Mouse (Mus musculus): ENCODE results near the gene Pate2. TPM values are rescaled to one million over a fixed set of nuclear protein-coding genes. Genes with fewer than 3 reads are reported as not detected.
"Not testable (repeated sequence)": the region's sequence is repeated elsewhere in the genome, so short reads cannot be mapped to it uniquely, and the experiment has no call there.

The Pate2 gene
- polyA plus RNA-seq, 1 experiment from 2014 or later = 2.2 TPM

DNA sequence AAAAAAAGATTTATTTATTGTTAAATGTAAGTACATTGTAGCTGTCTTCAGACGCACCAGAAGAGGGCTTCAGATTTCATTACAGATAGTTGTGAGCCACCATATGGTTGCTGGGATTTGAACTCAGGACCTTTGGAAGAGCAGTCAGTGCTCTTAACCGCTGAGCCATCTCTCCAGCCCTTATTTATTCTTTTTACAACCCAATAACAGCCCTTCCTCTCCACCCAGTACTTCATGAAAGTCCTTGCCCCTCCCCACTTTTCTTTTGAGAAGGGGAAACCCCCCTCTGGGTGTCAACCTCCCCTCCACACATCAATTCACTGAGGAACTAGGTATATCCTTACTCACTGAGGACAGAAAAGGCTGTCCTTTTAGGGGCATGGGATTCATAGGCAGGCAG lies 46.7 kb downstream of the Pate2 start:
- not testable (repeated sequence) for H3K4me2 ChIP-seq; H3K9me3 ChIP-seq; H3K4me3 ChIP-seq; H3K9ac ChIP-seq; H3K27ac ChIP-seq; H3K4me1 ChIP-seq (replicated peaks); H3K27me3 ChIP-seq; H3K36me3 ChIP-seq; ATAC-seq (ENCODE audit: low FRiP score)
- WGBS = 77% methylated on average over 2 of the region's 2 CpGs

DNA sequence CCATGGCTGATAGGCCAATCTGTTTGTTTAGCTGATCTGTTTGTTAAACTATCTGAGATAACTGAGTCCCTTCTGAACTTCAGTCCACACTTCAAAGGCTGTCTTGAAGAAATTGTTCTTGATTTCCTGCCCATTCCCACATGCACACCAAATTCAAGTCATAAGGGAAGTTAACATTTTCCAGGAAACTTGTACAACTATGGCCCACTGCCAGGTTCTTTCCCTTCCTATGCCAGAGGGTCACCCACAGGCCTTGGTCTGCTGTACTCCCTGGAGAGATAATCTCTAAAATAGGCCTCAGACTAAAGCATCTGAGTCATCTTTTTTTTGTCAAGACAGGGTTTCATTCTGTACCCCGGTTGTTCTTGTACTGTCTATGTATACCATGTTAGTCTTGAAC lies 62.9 kb downstream of the Pate2 start:
- Histone ChIP-seq H3K27me3 (no peaks in the 10 kb centered on the region), H3K27ac (no peak overlapping the region), H3K4me1 (replicated peaks) (no peaks in the 10 kb centered on the region), H3K36me3 (no peaks in the 10 kb centered on the region), H3K9me3 (no peaks in the 10 kb centered on the region), H3K9ac (no peak overlapping the region), H3K4me3 (no peak overlapping the region), H3K4me2 (no peak overlapping the region)
- ATAC-seq (ENCODE audit: low FRiP score) = no peak
- WGBS = 94% methylated on average over 1 of the region's 1 CpGs

DNA sequence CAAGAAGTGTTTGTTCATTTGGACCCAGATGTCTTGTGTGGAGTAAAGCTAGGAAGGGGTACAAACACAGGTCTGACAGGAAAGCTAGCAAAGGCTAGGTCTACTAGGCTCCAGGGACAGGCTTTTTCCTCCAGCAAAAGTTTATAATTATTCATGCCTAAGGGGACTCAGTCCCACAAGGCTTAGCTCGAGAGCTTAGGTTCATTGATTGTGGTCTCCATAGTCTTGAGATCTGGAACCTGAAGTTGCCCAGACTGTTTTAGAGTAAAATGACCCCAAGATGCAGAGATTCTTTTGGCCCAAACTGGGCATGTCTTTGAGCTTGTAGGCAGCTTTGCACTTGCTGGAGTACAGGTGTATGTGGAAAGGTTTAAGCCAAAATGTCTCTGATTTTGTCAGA lies 78.0 kb downstream of the Pate2 start, which contains the start of gene Pate3:
TSS of gene Pate3 (minus strand) at position 101 of the 400 bp plus-strand sequence.
- ATAC-seq (ENCODE audit: low FRiP score) = no peak
- H3K36me3 ChIP-seq = no peaks in the 10 kb centered on the region
- no peaks in the 10 kb centered on the region for H3K4me1 ChIP-seq (replicated peaks)
- no peak within 1 kb of the TSS for H3K9ac ChIP-seq
- no peaks in the 10 kb centered on the region for H3K27me3 ChIP-seq
- H3K9me3 ChIP-seq = 0 out of 2 replicates have a peak, but pooled peaks cover 8% of the 10 kb centered on the region
- H3K4me2 ChIP-seq = no peak within 1 kb of the TSS
- H3K27ac ChIP-seq = no peak within 1 kb of the TSS
- no peak within 1 kb of the TSS for H3K4me3 ChIP-seq
- 90% methylated on average over 1 of the region's 1 CpGs for WGBS

DNA sequence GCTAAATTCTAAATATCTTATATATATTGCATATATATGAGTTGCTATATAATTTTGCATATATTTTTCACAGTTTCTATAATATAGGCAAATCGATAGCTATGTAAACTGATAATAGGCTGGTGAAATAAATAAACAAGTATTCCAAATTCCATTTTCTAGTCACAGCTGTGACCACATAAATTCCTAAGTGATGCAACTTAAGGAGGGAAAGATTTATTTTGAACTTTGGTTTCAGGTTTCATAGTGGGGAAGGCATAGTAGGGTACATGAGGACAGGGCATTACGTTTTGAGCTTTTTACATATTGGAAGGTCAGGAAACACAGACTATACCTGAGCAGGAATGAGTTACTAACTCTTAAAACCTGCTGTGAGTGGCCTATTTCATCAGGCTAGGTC lies 103.5 kb downstream of the Pate2 start:
- Histone ChIP-seq H3K4me2 (no peak overlapping the region), H3K27ac (no peak overlapping the region), H3K4me3 (no peak overlapping the region), H3K27me3 (no peaks in the 10 kb centered on the region), H3K9ac (no peak overlapping the region), H3K4me1 (replicated peaks) (no peaks in the 10 kb centered on the region), H3K9me3 (0 out of 2 replicates have a peak, but pooled peaks cover 6% of the 10 kb centered on the region), H3K36me3 (no peaks in the 10 kb centered on the region)
- ATAC-seq (ENCODE audit: low FRiP score) = no peak
- WGBS = 78% methylated on average over 2 of the region's 2 CpGs

DNA sequence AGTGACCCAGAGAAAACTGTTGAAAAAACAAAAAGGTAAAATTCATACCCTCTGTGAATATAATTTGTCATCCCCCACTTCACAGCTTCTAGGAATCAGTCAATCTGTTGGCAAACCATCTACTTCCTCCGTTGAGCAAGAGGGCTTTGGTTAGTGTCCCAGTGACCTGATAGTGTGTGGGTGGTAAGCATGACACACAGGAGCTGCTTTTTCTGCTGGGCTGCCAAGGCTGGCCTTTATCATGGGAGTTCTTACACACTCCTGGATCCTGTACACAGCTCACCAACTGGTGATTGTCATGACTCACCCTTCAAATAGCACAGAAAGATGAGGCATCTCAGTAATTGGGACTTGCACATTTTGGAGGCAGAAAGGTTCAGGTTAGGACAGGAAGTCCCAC lies 116.9 kb downstream of the Pate2 start, which contains the start of gene Pate1:
TSS of gene Pate1 (minus strand) at position 378 of the 400 bp plus-strand sequence.
- Histone ChIP-seq H3K9me3 (no peaks in the 10 kb centered on the region), H3K4me2 (no peak within 1 kb of the TSS), H3K27me3 (no peaks in the 10 kb centered on the region), H3K9ac (no peak within 1 kb of the TSS), H3K36me3 (no peaks in the 10 kb centered on the region), H3K4me3 (no peak within 1 kb of the TSS), H3K4me1 (replicated peaks) (no peaks in the 10 kb centered on the region), H3K27ac (no peak within 1 kb of the TSS)
- 66% methylated on average over 1 of the region's 1 CpGs for WGBS
- no peak for ATAC-seq (ENCODE audit: low FRiP score)

DNA sequence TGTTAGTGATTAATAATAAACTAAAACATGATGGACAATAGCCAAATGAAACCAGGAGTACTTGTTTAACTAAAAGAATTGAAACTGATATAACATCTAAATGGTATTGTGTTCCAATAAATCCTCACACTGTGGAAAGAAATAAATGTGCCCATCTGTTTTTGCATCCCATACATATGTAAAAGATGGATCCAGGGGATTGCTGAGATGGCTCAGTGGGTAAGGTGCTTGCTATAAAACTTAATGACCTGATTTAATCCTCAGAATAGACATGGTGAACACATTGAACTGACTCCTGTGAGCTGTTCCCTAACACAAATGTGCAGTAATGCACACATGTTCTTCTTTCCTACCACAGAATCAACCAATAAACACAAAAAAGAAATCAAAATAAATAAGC lies 121.8 kb downstream of the Pate2 start:
- no peak overlapping the region for H3K4me2 ChIP-seq
- no peaks in the 10 kb centered on the region for H3K4me1 ChIP-seq (replicated peaks)
- no peak overlapping the region for H3K27ac ChIP-seq
- no peak overlapping the region for H3K4me3 ChIP-seq
- no peaks in the 10 kb centered on the region for H3K27me3 ChIP-seq
- ATAC-seq (ENCODE audit: low FRiP score) = no peak
- H3K9ac ChIP-seq = no peak overlapping the region
- no peaks in the 10 kb centered on the region for H3K9me3 ChIP-seq
- H3K36me3 ChIP-seq = no peaks in the 10 kb centered on the region

DNA sequence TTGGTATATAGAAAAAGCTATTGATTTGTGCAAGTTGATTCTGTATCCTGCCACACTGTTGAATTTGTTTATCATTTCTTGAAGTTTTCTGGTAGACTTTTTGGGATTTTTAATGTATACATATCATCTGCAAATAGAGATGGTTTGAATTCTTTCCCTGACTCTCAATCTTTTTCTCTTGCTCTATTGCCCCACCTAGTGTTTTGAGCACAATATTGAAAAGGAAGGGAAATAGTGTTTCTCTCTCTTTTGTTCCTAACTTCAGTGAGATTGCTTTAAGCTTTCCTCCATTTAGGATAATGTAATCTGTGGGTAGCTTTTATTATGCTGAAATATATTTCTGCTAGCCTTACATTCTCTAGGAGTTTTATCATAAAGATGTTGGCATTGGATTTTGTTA lies 137.2 kb downstream of the Pate2 start:
- Histone ChIP-seq H3K9ac (no peak overlapping the region), H3K9me3 (no peaks in the 10 kb centered on the region)
- no peak for ATAC-seq (ENCODE audit: low FRiP score)

More for the DNA sequence above, 137.2 kb downstream of the Pate2 start:
- Histone ChIP-seq H3K4me2 (no peak overlapping the region), H3K4me3 (no peak overlapping the region), H3K36me3 (no peaks in the 10 kb centered on the region), H3K4me1 (replicated peaks) (no peaks in the 10 kb centered on the region), H3K27me3 (no peaks in the 10 kb centered on the region), H3K27ac (no peak overlapping the region)

Other genes starting within 250 kb of the Pate2 start
- gene Cdon, start 149.2 kb upstream of the Pate2 start, polyA plus RNA-seq (2015; fragmentation: Nextera tagmentation; extraction: Ambion mirVana) = 5.0 and 7.9 TPM in 2 replicates
- gene Gm1113, start 52.0 kb upstream of the Pate2 start, polyA plus RNA-seq (2015; fragmentation: Nextera tagmentation; extraction: Ambion mirVana) = not detected in 2 replicates
- 23.5 and 24.1 TPM in 2 replicates for gene Ddx25, start 11.8 kb upstream of the Pate2 start, polyA plus RNA-seq (2015; fragmentation: Nextera tagmentation; extraction: Ambion mirVana)
- 15.1 and 18.1 TPM in 2 replicates for gene Pus3, start 11.7 kb upstream of the Pate2 start, polyA plus RNA-seq (2015; fragmentation: Nextera tagmentation; extraction: Ambion mirVana)
- 19.7 and 21.3 TPM in 2 replicates for gene Hyls1, start 114 bp downstream of the Pate2 start, polyA plus RNA-seq (2015; fragmentation: Nextera tagmentation; extraction: Ambion mirVana)
- not detected in 2 replicates for gene Pate4, start 41.7 kb downstream of the Pate2 start, polyA plus RNA-seq (2015; fragmentation: Nextera tagmentation; extraction: Ambion mirVana)
- not detected in 2 replicates for gene Pate3, start 77.9 kb downstream of the Pate2 start, polyA plus RNA-seq (2015; fragmentation: Nextera tagmentation; extraction: Ambion mirVana)
- 0.12 TPM in 1 of 2 replicates, not detected in the other for gene Pate1, start 117.1 kb downstream of the Pate2 start, polyA plus RNA-seq (2015; fragmentation: Nextera tagmentation; extraction: Ambion mirVana)
- gene Gm17677, start 170.8 kb downstream of the Pate2 start, polyA plus RNA-seq (2015; fragmentation: Nextera tagmentation; extraction: Ambion mirVana) = not detected in 2 replicates
- gene Gm17727, start 207.8 kb downstream of the Pate2 start, polyA plus RNA-seq (2015; fragmentation: Nextera tagmentation; extraction: Ambion mirVana) = not detected in 2 replicates
- gene Gm27235, start 219.8 kb downstream of the Pate2 start, polyA plus RNA-seq (2015; fragmentation: Nextera tagmentation; extraction: Ambion mirVana) = not detected in 2 replicates
- gene D730048I06Rik, start 219.8 kb downstream of the Pate2 start, polyA plus RNA-seq (2015; fragmentation: Nextera tagmentation; extraction: Ambion mirVana) = not detected in 2 replicates

All from hindbrain, embryonic 13.5 days (tissue).